Mouse (Mus musculus) thymus, postnatal 25 days (tissue): ENCODE results near the gene Gna11.

Source experiments
- DNase-seq: peaks from one replicate; pipeline ENCODE4 v3.0.0; 2022

The Gna11 gene

DNA sequence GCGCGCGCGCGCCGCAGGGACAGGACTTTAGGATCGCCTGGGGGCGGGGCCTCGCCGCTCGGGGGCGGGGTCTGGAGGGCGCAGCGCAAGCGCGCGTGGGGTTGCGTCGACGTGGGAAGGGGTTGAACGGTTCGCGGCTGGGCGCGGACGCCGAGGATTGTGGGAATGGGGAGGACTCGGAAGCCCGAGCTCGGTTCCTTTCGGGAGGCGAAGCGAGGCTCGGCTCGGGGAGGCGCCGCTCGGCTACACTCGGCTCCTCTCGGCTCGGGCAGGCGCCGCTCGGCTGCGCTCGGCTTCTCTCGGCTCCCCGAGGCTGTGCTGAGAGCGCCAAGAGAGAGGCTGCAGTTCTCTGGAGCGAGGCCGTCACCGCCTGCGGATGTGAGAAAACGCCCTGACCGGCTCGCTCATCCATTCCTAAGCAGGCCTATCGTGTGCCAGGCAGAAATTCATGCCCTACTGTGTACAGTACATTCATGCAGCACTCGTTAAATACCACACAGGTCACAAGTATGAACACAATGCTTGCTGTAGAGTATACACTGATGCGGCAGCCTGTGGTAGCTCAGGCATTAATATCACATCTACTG lies at the start of gene Gna11:
TSS of gene Gna11 (minus strand) at position 30 of the 587 bp plus-strand sequence.
- peak; percentile 100 for DNase-seq

DNA sequence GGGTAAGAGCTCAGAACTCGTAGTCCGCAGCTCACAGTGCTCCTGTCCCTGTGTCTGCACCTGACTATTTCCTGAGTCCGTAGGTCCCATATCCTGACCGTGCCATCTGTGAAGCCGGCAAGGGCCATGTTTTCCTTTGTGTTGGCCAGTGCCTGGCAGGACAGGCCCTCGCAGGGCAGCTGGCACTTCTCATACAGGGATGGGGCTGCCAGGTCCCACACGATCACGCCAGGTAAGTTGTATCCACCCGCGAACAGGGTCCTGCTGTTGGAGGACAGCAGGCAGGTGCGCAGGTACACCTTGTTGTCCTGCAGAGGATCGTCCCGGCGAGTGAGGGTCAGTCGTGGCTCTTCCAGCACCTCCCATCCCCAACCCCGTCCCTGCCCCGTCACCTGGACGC lies 48.9 kb upstream of the Gna11 start:
- no peak for DNase-seq

DNA sequence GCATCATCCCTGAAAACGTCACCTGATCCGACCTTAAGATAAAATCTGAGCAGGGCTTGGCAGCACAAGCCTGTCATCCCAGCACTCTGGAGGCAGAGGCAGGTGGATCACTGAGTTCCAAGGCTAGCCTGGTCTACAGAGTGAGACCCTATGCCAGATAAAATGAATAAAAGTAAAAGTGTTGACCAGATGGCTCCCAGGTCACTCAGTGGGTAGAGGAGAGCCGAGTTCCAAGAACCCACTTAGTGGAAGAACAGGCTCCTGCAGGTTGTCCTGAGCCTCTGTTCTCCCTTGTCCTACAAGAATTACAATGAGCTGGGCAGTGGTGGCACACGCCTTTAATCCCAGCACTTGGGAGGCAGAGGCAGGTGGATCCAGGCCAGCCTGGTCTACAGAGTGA lies 48.2 kb upstream of the Gna11 start:
- no peak for DNase-seq

DNA sequence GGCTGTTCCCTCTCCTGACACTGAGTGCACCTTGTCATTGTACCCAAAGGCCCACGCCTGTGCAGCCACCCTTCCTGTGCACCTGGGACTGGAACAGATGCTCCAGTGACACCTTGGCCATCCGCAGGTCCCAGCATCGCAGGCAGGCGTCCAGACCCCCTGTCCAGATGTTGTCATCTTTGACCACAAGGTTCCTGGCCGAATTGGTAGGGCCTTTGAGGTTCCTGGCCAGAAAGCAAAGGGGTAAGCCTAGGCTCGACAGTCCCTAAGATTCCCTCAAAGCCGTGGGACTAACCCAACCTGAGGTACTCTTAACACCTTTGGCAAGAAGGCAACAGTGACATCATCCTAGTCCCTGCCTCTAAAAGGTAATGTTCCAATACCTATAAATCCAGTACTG lies 47.6 kb upstream of the Gna11 start:
- no peak for DNase-seq

DNA sequence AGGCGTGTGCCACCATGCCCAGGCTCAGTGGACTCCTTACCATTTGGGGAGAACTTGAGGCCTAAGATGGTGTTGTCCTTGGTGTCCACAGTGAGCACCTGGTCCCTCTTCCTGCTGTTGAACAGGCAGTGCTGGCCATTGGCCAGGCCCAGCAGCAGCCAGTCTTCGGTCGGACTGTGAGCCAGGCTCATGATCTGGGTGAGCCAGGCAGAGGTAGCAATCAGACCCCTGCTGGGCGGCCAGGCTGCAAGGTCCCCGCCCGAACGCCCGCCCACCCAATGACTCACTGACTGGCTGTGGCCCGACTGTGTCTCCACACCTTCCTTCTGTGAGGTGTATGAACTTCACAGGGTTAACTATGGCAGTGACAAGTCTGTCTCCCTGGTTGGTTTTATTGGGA lies 46.9 kb upstream of the Gna11 start:
- DNase-seq, result no peak

DNA sequence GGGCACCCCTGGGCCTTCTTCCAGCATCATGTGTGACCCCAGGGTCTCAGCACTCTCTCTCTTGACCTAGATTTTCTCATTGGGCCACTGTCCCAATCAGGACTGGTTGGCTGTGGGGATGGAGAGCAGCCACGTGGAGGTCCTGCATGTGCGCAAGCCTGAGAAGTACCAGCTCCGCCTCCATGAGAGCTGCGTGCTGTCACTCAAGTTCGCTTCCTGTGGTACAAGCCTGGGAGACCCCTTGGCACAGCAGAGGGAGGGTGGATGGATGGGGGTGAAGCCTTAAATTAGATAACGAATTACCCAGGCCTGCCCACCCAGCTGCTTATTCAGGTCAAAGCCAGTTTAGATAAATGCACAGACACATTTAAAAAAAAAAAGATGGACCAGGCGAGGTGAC lies 43.7 kb upstream of the Gna11 start:
- no peak for DNase-seq

DNA sequence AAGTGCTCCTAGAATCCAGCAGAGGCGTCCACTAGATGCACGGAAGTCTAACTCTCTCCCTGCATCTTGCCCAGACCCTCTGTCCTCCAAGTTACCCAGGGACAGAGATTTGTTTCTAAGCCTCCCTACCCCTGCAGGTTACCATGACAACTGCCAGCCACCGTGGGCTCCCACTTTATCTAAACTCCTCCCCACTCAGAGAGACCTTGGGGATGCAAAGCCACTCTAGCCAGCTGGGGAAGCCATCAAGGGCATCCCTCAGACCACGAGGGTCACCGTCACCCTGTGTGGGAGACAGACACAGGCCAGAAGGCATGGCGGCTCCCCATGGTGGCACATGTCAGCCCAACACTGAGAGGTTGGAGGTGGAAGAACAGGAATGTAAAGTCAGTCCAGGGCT lies 38.4 kb upstream of the Gna11 start:
- no peak for DNase-seq

DNA sequence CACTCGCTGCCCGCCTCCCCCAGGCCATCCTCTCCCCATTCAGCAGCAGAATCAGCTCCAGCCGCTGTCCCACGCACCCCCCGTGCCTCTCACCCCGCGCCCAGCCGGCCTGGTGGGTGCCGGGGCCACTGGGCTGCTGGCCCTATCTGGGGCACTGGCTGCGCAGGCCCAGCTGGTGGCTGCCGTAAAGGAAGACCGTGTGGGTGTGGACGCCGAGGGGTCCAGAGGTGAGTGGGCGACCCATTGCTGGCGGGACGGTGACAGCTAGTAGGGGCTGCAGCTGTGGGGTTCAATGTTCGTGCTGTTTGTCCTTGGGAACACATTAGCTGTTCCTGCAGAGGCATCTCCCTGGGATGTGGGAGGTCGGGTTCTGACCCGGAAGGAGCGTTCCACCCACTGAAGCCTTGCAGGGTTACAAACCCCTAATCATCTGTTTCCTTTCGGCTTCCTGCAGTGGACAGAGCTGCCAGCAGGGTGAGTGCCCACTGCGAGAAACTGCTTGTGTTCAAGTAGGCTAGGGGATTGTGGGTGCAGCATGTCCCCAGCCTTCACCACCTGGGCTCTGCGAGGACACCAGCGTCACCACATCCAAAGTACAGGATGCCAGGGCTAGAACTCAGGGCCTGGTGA lies 35.6 kb upstream of the Gna11 start:
- peak; percentile 25 for DNase-seq

DNA sequence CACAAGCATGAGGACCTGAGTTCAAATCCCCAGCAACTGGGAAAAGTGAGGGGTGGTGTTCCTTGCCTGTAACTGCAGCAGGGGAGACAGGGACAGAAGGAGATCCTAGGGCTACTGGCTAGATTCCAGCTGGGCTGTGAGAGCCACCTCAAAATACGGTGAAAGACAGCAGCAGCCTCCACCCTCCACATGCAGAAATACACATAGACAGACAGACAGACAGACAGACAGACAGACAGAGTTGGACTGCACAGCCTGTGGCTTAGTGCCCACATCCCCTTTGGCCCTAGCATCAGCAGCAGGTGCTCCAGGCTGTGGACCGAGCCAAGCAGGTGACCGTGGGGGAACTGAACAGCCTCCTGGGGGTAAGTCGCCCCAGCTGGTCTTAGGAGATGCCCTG lies 35.0 kb upstream of the Gna11 start:
- DNase-seq, result no peak

DNA sequence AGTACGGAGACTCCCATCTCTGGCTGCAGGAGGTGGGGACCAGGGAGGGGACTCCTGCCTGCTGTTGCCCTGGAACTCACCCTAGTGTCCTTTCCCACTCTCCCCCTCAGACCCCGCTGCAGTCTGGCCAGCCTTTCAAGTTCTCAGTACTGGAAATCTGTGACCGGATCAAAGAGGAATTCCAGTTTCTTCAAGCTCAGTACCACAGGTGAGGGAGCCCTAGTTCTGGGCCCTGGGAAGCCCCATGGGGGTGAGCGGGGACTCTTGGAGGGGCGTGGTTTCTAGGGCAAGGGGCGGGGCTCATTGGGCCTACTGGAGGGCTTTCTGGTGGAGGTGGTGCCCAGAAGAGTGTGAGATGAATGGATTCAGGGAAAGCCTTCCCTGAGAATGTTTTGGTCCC lies 30.7 kb upstream of the Gna11 start:
- peak; percentile 51 for DNase-seq

DNA sequence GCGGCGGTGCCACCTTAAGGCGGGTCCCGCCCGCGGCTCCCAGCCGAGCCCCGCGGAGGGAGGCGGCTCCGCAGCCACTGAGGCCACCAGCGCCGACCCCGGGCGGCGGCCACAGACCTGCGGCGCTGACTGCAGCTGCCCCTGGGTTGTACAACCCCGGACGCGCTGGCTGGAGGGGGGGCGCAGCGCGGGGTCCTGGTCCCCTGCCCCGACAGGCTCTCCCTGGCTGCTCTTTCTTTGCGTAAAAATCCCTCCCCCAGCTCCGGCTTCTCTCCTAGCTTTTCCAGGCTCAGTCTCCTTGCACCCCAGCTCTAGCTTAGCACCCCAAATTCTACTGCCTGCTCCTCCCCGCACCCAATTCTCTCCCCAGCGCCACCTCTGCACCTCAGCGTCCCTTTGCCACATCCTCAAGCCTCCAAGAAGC lies 30.2 kb upstream of the Gna11 start:
- peak; percentile 50 for DNase-seq

DNA sequence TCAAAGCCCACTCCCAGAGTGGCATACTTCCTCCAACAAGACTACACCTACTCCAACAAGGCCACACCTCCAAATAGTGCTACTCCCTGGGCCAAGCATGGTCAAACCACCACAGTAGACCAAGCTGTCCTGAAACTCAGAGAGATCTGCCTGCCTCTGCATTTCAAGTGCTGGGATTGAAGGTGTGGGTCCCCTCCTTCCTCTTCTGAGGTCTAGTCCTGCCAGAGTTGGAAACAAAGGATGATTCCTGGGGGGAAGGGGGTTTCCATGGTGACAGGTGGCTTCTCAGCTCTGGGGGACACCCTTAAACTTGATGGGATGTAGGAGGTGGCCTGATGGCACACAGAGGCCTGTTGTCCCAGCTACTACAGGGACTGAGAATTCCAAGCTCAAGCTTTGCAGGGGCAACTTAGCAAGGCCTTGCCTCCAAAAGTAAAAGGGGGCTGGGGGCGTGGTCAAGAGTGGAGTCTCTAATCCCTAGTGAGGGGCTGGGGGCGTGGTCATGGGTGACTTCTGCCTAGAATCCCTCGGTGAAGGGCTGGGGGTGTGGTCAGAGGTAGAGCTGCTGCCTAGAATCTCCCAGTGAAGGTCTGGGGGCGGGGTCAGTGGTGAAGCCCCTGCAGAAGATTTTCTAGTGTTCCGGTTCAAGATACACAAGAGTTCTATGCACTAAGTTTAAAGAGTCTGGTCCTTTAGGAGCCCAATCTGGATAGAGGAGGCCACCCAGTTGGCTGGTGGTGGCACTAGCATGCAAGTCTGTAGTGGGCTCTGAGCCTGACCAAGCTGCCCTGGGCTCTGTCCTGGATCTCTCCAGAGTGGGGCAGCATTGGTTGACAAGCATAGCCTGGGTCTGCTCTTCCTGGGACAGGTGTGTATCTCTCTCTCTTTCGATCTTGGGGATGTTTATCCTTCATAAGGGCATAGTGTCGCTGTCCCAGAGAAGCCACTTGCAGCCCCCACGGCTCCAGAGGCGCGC lies 29.4 kb upstream of the Gna11 start, which contains the start of gene Tle2:
TSS of gene Tle2 (plus strand) at position 481 of the 976 bp plus-strand sequence.
- peak; percentile 29 for DNase-seq

DNA sequence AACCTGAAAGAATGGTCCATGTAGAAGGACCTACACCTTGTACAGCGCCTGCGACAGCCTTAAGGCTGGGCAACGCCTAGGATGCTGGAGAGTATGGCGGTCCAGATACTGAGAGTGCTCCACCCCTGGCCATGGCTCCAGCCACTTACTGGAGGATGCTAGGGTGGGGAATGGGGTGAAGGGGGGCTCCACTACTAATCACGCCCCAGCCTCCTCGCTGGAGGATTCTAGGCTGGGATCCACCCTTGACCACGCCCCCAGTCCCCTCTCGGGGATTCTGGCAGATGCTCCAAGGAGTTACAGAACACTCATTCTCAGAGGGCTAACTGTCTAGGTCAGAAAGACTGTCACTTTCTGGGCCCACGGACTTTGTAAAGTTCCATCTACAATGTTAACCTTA lies 28.0 kb upstream of the Gna11 start:
- no peak for DNase-seq

DNA sequence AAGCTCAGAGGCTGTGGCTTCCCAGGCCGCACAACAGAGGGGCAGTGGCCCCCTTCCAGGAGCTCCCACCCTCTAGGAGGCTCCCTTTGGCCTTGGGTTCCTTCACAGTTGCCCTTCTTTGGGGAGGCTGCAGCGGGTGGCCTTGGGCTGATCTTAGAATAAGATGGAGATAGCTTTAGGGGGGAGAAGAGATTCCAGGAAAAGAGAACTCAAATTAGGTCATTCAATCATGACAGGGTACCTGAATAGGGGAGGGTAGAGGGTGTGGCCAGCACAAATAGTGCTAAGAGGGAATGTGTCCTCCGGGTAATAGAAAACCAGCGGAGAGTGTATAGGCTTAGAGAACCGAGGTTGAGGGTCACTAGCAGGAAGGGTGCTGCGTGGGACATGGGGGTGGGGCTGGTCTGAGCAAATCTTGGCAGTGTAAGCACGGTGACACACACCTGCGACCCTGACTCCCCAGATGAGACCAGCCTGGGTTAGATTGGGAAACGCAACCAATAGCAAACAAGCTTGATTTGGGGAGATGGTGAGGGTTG lies 27.2 kb upstream of the Gna11 start:
- DNase-seq, result no peak

DNA sequence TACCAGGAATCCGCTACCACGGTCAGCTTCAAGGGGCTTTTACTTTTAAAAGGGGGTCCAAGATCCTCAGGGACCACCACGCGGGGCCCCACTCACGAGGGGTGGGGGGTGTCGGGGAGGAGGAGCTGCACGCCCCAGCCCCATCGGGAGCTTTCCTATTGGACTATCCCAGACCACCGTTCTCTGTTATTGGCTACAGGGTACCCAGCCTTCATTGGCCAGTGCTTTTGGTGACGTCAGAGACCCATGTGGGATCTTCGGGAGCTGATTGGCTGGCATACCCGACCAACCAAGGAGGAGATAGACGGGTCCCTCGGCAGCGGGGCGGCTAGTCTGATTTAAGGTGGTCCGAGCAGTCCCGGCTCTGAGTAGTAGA lies 26.5 kb upstream of the Gna11 start:
- peak; percentile 97 for DNase-seq

DNA sequence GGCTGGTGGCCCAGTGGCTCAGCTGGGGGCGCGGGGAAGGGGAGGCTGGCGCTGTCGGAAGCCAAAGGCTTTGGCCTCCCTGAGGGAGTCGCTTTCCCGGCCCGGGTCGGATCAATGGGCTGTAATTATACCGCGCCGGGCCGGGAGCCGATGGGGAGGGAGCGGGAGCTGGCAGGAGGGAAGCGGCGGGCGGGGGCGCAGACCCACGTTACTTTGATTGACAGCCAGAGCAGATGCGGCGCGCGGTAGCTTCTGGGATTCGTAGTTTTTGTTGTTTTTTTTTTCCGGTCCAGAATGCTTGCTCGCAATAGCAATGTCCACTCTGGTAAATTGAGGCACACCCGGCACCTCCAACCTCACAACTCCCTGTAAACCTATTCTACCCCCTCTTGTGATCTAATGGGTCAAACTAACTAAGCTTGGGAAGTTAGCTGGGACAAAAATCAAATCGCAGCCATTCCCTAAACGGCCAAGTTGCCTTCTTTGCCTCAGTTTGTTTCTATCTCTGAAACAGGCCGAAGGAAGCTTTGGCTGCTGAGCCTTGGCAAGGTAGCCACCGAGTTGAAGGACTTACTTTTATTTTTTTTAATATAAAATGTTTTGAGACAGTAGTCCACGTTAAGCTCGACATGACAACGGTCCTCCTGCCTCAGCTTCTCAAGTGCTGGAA lies 26.0 kb upstream of the Gna11 start:
- DNase-seq, result peak; percentile 89

DNA sequence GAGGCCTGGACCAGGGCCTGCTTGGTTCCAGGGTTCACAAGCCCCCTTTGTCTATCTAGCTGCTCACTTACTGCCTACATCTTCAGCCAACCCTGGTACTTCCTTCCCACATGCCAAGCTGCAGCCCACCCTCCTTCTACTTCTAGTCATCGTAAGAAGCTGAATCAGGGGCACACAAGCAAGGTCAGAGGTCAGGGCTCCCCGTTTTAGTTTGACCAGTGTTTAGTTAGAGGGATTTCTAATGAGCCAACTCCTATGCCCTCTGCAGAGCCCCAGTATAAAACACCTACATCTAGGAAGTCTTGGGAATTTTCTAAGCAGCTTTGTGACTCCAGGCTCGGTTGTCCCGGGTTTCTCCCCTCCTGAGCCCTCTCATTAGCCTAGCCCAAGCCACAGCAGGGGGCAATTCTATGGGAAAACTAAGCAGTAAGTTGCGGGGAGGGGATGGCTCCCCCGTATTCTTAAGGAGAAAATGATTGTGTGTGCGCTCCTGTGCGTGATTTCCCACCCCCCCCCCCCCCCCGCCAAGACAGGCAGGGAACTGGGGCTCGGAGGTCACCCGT lies 25.3 kb upstream of the Gna11 start:
- no peak for DNase-seq

DNA sequence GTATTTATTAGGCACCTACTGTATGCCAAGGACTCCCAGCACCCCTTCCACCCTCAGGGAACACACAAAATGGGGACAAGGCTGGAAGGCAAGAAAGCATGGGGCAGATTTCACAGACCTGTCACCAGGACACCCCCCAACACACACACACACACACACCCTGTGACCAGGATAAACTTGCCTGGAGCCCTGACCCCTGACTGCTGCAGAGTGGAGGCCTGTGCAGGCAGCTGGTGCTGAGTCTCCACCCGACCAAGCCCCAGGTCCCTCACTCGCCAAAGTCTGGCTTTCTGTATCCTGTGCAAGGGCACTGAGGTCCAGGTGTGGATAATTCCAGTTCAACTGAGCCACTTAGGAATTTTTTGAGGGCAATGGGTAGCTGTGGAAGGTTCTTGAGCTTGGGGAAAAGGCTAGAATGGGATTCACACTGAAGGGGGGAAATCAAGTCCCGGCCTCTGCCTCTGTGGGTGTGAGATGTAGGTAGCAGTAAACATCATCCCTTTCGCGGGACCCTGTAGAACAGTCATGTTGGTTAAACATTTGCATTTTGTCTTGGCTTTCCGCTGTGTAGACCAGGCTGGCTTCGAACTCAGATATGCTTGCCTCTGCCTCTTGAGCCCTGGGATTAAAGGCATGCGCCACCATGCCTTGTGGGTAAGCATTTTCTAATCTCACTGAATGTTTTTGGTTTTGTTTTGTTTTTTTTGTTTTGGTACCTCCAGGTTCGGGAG lies 24.7 kb upstream of the Gna11 start:
- DNase-seq, result no peak

DNA sequence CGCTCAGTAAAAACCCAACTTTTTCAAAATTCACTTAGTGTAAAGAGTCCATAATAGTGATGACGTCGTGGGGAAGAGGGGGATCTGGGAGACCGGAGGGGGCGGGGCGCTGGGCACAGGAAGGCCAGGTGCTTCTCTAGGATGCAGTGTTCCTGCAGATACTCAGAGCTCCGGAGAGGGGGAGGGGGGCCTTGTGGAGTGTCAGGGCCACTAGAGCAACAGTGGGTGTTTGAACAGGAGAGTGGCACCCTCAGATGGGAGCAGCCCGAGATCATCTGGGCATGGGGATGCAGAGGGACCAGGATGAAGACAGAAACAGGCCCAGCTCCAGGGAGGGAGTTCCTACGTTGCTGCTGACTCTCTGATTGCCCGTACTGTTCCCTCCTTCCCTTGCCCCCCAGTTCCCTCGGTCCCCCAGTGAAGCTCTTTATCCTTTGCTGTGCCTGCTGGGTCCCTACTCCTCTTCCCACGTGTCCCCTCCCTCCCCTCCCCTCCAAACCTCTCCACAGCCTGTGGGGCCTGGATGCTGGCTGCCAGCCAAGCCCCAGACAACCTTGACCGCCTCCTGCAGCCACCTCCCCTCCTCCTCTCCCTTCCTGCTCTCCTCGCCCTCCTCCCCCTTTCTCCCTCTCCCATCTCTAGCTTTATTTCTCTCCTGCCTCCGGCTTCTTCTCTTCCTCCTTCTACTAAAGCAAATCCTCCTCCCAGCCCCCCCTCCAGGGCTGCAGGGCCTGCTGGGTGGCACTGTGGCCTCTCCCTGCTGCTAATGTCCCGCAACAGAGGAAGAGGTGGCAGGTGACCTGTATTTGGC lies 23.6 kb upstream of the Gna11 start:
- DNase-seq, result peak; percentile 38

DNA sequence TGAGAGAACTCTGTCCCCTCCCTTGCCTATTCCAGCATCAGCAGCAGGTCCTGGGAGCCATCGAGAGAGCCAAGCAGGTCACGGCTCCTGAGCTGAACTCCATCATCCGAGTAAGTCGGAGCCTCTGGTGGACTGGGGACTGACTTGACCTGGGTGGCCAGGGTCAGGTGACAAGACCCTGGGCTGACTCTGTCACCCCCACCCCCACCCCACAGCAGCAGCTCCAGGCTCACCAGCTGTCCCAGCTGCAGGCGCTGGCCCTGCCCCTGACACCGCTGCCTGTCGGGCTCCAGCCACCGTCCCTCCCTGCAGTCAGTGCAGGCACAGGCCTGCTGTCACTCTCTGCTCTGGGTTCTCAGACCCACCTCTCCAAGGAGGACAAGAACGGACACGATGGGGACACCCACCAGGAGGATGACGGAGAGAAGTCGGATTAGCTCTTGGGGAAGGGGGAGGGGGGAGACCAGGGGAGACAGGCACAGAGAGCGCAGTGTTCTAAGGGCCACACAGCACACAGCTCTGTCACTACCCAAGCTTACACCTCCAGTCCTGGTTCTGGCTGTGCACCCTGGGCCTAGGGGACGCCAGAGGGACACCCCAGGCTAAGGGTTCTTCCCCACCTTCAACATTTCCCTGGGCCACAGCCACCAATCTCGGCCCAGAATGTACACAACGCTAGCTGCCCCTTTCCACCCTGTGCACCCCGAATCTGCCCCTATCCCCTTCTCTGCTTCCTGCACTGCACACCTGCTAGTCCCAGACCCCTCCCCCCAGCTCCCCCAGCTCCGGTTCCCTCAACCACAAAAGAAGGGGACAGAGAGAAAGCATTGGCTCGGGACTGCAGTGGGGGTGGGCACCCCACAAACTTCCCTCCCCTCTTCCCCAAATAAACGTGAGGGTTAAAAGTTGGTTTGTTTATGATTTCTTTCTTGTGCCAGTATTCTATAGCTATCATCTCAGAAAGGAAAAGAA lies 20.6 kb upstream of the Gna11 start:
- DNase-seq, result peak; percentile 89
